Mouse (Mus musculus) cerebellum, adult 2 months (tissue): ENCODE measurements around the gene Gm21970.

ENCODE experiments used
- CTCF ChIP-seq: fragments of 200-500 bp; IDR thresholded peaks from 2 replicates; pipeline ENCODE4 v1.5.1; 2011; ENCODE audit warnings: low read depth, mild to moderate bottlenecking, control low read depth, low read length, moderate library complexity, borderline replicate concordance; ENCODE audit not compliant: insufficient read depth
- POLR2A ChIP-seq: fragments of 200-500 bp; IDR thresholded peaks from 2 replicates; pipeline ENCODE4 v1.6.1; 2011; ENCODE audit warnings: low read length, control low read depth, borderline replicate concordance; ENCODE audit not compliant: insufficient read depth

DNA sequence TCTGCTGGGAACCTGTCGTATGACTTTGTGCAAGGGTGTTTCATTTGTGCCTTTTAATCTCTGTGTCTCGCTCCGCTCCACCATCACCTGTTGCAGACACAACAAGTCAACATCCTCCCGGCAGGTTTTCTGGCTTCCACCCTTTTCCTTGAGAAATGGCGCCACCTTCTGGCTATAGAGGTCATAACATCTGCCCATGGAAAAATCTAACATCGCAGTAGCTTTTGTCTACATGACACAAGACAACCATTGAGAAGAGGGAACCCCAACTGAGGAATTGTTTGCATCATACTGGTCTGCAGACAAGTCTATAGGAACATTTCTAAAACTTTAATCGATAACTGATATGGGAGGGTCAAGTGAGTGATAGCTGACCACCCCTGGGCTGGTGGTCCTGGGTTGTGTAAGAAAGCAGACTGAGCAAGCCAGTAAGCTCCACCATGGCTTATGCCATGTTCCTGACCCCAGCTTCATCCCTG, 39.4 kb upstream of the Gm21970 start:
- TF ChIP-seq CTCF (peak; percentile 85), POLR2A (no peak)
